Mouse (Mus musculus): Measurements from ENCODE around the gene Traf3ip2.

- TF ChIP-seq POLR2A (IDR thresholded peaks at IDR 0.05; ENCODE audit: borderline replicate concordance, control insufficient read depth, low read depth, low read length) (no peak), CTCF (IDR thresholded peaks at IDR 0.05; ENCODE audit: control insufficient read depth, insufficient read depth, low read length) (no peak)
Measured at GRCm38 (mm10) chr10:39665071-39665502, 52.4 kb downstream of the Traf3ip2 start.
